Mouse (Mus musculus): ENCODE results near the gene Bag2. TPM values are rescaled to one million over a fixed set of nuclear protein-coding genes. Genes with fewer than 3 reads are reported as not detected.
"Not testable (repeated sequence)": the region's sequence is repeated elsewhere in the genome, so short reads cannot be mapped to it uniquely, and the experiment has no call there.

Gene Bag2
- polyA plus RNA-seq, 1 experiment from 2014 or later: 25.8 TPM

DNA sequence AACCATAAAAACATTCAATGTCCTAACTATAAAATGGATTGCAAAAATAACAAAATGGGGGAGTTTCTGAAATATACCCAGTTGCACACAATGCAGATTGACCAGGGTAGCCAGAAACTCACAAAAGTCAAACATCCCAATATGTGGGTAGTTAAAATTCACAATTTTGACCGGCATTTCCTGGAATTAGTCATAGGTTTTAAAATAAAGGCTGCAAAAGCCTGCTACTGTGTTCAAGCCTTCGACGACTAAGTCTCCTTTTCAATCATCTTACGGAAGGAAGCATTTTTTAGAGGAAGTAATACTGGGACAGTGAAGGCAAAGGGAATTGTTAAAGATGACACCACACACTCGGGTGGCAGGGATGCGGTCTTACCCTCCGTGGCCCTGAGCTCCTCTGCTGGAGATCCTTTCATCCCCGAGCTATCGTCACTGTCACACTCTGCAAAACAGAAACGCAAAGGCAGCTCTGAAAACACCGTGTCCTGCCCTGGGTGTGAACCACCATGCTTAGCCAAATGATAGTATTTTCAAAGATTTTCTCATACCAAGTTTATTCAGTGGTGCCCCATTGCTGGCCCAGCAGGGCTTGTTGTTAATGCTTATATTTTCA lies 8.0 kb upstream of the Bag2 start:
- no peak overlapping the region for H3K9ac ChIP-seq
- WGBS: 88% methylated on average over 11 of the region's 11 CpGs
- H3K4me2 ChIP-seq: no peak overlapping the region
- peaks cover 20% of the 10 kb centered on the region for H3K36me3 ChIP-seq
- no peak overlapping the region for H3K27ac ChIP-seq (replicated peaks)
- H3K4me1 ChIP-seq (replicated peaks): no peaks in the 10 kb centered on the region
- H3K27me3 ChIP-seq: no peaks in the 10 kb centered on the region
- H3K9me3 ChIP-seq: no peaks in the 10 kb centered on the region
- H3K4me3 ChIP-seq: no peak overlapping the region
- ATAC-seq (ENCODE audit: low FRiP score, low read depth): no peak

DNA sequence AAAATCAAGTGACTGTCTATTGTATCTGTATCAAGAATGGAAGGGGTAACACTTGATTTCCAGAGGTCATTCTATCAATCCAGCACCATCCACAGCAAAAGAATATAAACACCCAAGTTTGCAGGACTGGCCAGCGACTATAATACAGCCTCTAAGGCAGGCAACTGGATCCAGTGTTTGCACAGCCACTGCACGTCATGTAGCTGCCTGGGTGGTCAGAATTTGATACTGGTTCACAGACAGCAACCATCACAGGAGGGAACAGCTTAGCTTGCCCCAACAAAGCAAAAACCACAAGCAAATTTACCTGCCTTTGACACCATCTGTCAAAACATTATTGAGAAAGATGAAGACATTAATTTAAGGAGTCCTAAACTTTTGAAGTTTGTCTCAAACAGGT lies 6.2 kb upstream of the Bag2 start:
- 72% methylated on average over 2 of the region's 2 CpGs for WGBS
- Histone ChIP-seq H3K36me3 (0 out of 2 replicates have a peak, but pooled peaks cover 11% of the 10 kb centered on the region), H3K27me3 (no peaks in the 10 kb centered on the region), H3K4me3 (no peak overlapping the region), H3K27ac (replicated peaks) (no peak overlapping the region), H3K4me2 (no peak overlapping the region), H3K4me1 (replicated peaks) (no peaks in the 10 kb centered on the region), H3K9me3 (no peaks in the 10 kb centered on the region), H3K9ac (no peak overlapping the region)
- ATAC-seq (ENCODE audit: low FRiP score, low read depth): no peak

DNA sequence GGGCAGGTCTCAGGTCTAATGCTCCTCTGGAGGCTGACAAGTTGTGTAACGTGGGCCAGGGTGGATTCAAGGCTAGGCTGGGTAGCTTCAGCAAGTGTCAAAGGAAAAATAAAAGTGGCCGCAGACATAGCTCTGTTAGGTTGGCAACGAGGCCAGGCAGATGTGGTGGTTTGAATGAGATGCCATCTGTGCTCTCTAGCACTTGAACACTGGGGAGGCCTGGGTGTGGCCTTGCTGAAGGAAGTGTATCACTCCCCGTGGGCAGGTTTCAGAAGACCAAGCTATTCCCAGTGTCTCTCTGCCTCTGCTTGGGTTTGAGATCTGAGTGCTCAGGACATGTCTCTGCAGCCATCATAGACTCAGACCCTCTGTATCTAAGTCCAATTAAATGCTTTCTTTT lies 893 bp upstream of the Bag2 start:
- H3K27ac ChIP-seq (replicated peaks): no peak overlapping the region
- no peak overlapping the region for H3K4me2 ChIP-seq
- 0 out of 2 replicates have a peak, but pooled peaks cover 11% of the 10 kb centered on the region for H3K36me3 ChIP-seq
- no peak overlapping the region for H3K9ac ChIP-seq
- no peaks in the 10 kb centered on the region for H3K9me3 ChIP-seq
- H3K4me1 ChIP-seq (replicated peaks): peaks cover 20% of the 10 kb centered on the region
- no peak overlapping the region for H3K4me3 ChIP-seq
- 43% methylated on average over 4 of the region's 4 CpGs for WGBS
- H3K27me3 ChIP-seq: no peaks in the 10 kb centered on the region
- no peak for ATAC-seq (ENCODE audit: low FRiP score, low read depth)

DNA sequence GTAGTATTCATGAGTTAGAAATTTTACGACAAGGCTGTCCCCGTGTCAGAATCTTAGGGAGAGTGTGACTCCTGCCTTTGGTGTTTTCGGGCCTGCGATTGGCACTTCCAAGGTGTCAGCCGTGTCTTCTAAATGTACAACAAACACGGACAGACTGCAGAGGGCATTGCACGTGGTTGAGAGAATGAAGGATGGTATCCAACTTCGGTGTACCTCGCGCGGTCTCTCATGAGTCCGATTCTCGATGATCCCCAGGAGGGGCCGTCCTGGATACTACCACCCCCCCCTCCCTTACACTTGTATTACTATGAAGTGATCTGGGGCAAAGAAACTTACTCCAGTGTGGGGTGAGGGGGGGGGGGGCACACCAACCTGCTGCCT lies 572 bp downstream of the Bag2 start:
- no peak overlapping the region for H3K27ac ChIP-seq (replicated peaks)
- H3K4me3 ChIP-seq: peak overlapping the region; percentile 83
- peak overlapping the region; percentile 94 for H3K4me2 ChIP-seq
- 0 out of 2 replicates have a peak, but pooled peaks cover 11% of the 10 kb centered on the region for H3K36me3 ChIP-seq
- peaks cover 20% of the 10 kb centered on the region for H3K4me1 ChIP-seq (replicated peaks)
- 6% methylated on average over 14 of the region's 14 CpGs for WGBS
- ATAC-seq (ENCODE audit: low FRiP score, low read depth): peak; percentile 66
- no peaks in the 10 kb centered on the region for H3K27me3 ChIP-seq
- no peaks in the 10 kb centered on the region for H3K9me3 ChIP-seq
- peak overlapping the region; percentile 71 for H3K9ac ChIP-seq

DNA sequence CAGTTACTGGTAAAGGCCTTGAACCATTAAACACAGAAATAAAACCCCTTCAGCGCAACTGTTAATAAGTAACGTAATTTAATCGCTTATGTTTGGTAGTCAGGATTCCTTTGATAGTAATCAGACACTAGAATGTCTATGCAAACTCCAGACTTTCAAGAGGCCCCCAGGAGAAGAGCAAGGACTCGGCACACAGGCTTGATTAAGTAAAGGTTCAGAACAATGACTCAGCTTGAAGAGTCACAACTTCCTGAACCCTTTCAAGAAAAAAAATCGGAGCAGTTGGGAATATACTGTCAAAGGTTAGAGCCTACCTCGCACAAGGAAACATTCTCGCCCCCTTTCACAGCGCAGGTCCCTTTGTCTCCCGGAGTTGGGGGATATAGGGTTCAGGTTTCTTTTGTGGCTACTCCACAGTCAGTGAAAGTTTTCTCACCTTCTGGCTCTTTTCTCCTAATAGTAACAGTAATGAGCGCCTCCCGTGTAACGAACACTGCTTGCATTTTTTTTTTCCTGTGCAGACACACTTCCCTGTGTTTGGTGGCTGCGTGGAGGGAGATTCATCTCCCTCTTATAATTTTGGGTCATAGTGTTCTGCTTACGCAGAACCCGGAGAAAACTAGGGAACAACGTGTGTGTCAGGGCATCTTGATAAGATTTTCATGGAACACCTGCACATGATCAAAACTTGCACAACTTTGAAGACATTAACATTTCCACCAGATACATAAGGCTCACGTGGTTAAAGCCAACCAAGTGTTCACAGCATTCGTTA lies 1.1 kb downstream of the Bag2 start:
- WGBS: 34% methylated on average over 18 of the region's 18 CpGs
- no peak overlapping the region for H3K27ac ChIP-seq (replicated peaks)
- ATAC-seq (ENCODE audit: low FRiP score, low read depth): no peak
- no peaks in the 10 kb centered on the region for H3K27me3 ChIP-seq
- H3K9me3 ChIP-seq: no peaks in the 10 kb centered on the region
- peak overlapping the region; percentile 6; the same call in 1 of the 2 replicates for H3K9ac ChIP-seq
- peak overlapping the region; percentile 94 for H3K4me2 ChIP-seq
- peak overlapping the region; percentile 83 for H3K4me3 ChIP-seq
- H3K36me3 ChIP-seq: 0 out of 2 replicates have a peak, but pooled peaks cover 8% of the 10 kb centered on the region
- H3K4me1 ChIP-seq (replicated peaks): peaks cover 20% of the 10 kb centered on the region

DNA sequence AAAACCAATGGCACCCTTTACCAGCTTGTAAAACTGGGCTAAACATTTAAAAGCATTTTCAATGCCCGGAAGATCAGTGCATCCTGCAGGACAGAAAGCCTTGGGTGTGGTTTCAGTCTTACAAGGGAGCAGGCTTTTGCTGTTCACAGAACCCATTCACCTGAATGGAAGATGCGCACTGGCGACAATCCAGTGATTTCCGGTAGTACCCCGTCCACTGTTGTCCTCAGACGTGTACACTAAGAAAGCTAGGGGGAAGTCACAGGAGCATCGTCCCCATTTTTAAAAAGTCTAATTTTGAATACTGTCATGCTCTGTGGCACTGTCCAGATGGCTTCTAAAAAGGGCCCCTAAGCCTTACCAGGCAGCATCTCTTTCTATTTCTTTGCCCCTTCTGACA lies 1.8 kb downstream of the Bag2 start:
- peaks cover 20% of the 10 kb centered on the region for H3K4me1 ChIP-seq (replicated peaks)
- no peak overlapping the region for H3K27ac ChIP-seq (replicated peaks)
- no peak overlapping the region for H3K9ac ChIP-seq
- WGBS: 79% methylated on average over 7 of the region's 7 CpGs
- 0 out of 2 replicates have a peak, but pooled peaks cover 4% of the 10 kb centered on the region for H3K36me3 ChIP-seq
- no peaks in the 10 kb centered on the region for H3K9me3 ChIP-seq
- no peak overlapping the region for H3K4me2 ChIP-seq
- H3K27me3 ChIP-seq: no peaks in the 10 kb centered on the region
- H3K4me3 ChIP-seq: no peak overlapping the region
- no peak for ATAC-seq (ENCODE audit: low FRiP score, low read depth)

DNA sequence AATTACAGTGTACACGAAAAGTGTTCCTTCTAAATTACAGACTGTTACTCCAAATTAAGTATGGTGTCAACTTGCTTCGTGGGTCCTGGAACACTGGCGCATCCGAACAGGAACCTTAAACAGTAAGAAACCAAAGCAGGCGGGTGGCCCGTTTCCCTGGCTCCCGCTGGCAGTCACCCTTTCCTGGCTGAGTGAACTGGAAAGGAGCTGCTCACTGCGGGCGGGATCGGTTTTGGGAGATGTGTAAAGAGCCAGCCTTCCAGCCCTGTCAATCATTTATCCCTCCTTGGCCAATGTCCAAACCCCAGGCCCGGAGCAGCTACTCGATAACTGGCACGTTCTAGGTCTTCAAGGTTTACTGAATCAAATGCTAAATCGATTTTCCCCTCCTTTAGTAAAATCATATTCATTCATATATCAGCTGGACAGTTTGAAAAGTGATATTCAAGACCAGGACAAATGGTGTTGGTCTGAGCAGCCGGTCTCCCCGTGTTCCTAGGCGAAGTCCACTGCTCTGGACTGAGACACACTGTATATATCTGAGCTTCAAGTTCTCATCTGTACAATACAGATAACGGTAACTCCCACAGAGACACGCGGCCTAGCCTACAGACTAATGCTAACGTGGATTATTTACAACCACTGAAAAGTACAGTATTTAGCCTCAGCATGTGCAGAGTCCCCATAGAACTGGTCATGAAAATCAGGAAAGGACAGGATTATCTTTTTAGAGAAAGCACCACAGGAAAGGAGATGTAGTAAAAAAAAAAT lies 2.4 kb downstream of the Bag2 start:
- WGBS: 76% methylated on average over 21 of the region's 21 CpGs

DNA sequence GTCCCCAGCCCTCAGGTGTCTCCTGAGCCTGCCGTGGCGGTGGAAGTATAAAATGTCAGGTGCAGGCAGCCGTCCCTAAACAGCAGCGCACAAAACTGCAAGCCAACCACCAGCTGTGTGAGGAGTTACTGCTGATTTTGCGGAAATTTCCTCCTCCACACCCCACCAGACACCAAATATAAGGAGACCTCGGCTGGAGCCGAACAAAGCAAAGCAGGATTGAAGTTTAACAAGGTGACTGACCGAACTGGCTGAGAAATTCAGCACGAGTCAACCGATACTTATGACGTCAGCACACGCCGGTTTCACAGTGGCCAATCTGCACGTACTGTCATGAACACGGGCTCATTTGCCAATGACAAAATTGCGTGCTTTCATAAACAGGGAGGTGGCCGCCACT lies 3.5 kb downstream of the Bag2 start:
- no peak overlapping the region for H3K4me3 ChIP-seq
- no peak for ATAC-seq (ENCODE audit: low FRiP score, low read depth)
- H3K36me3 ChIP-seq: no peaks in the 10 kb centered on the region
- peaks cover 20% of the 10 kb centered on the region for H3K4me1 ChIP-seq (replicated peaks)
- no peaks in the 10 kb centered on the region for H3K9me3 ChIP-seq
- no peaks in the 10 kb centered on the region for H3K27me3 ChIP-seq
- no peak overlapping the region for H3K9ac ChIP-seq
- H3K27ac ChIP-seq (replicated peaks): no peak overlapping the region
- no peak overlapping the region for H3K4me2 ChIP-seq
- WGBS: 86% methylated on average over 17 of the region's 17 CpGs

More for the DNA sequence above, 2.4 kb downstream of the Bag2 start:
- H3K9ac ChIP-seq: no peak overlapping the region
- no peak overlapping the region for H3K4me3 ChIP-seq
- no peaks in the 10 kb centered on the region for H3K9me3 ChIP-seq
- H3K27me3 ChIP-seq: no peaks in the 10 kb centered on the region
- peaks cover 20% of the 10 kb centered on the region for H3K4me1 ChIP-seq (replicated peaks)
- no peak overlapping the region for H3K27ac ChIP-seq (replicated peaks)
- H3K36me3 ChIP-seq: 0 out of 2 replicates have a peak, but pooled peaks cover under 1% of the 10 kb centered on the region
- H3K4me2 ChIP-seq: no peak overlapping the region
- ATAC-seq (ENCODE audit: low FRiP score, low read depth): no peak

DNA sequence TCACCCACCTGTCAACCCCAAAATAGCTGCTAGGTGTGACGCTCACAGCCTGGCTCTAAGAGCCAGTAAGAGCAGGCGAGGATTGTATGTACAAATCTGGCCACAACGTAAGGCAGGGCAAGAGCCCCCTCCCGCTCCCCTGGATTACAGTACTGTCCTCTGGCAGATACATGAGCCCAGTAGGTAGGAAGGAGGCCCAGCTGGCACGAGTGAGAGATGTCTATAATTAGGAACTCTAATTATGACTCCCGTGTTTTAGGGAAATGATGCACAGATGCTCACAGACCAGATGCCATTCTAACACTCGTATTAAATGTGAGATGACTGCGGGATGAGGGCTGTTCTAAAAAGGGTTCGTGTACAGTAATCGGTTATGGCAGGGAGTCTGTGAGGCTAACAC lies 6.3 kb downstream of the Bag2 start:
- Histone ChIP-seq H3K4me1 (replicated peaks) (peaks cover 6% of the 10 kb centered on the region), H3K36me3 (no peaks in the 10 kb centered on the region), H3K27ac (replicated peaks) (no peak overlapping the region), H3K4me3 (no peak overlapping the region), H3K4me2 (no peak overlapping the region), H3K27me3 (no peaks in the 10 kb centered on the region), H3K9me3 (no peaks in the 10 kb centered on the region), H3K9ac (no peak overlapping the region)
- 60% methylated on average over 10 of the region's 10 CpGs for WGBS
- peak; percentile 63; the same call in 1 of the 2 replicates for ATAC-seq (ENCODE audit: low FRiP score, low read depth)

DNA sequence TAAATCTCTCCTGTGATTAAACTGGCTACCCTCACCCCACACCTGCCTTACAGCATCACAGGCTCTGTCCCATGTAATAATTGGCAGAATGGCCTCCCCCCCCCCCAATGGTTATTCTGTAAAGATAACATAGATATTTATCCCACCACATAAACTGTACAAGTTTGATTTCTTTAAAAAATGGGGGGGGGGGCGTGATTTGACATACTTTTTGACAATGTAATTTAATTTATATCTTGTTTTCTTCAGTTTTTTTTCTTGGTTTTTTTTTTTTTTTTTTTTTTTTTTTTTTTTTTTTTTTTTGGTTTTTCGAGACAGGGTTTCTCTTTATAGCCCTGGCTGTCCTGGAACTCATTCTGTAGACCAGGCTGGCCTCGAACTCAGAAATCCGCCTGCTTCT lies 7.9 kb downstream of the Bag2 start:
- not testable (repeated sequence) for H3K36me3 ChIP-seq; H3K9ac ChIP-seq; H3K4me3 ChIP-seq; H3K27me3 ChIP-seq; H3K4me2 ChIP-seq; H3K4me1 ChIP-seq (replicated peaks); H3K9me3 ChIP-seq; ATAC-seq (ENCODE audit: low FRiP score, low read depth); H3K27ac ChIP-seq (replicated peaks)
- 94% methylated on average over 3 of the region's 4 CpGs for WGBS

DNA sequence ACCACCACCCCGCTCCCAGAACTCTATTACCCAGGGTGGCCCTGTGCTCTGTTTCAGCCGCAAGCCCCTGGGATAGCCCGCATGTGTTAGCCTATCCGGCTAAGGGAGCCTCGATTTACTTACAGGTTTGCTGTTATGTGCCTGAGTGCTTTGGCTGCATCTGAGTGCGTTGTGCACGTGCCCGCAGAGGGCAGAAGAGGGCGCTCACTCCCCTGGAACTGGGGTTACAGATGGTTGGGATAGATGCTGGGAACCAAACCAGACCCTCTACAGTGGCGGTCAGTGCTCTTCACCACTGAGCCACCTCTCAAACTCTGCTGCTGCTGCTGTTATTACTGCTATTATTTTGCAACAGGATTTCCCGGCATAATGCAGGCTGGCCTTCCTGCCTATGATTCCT lies 8.5 kb downstream of the Bag2 start:
- 97% methylated on average over 11 of the region's 11 CpGs for WGBS

DNA sequence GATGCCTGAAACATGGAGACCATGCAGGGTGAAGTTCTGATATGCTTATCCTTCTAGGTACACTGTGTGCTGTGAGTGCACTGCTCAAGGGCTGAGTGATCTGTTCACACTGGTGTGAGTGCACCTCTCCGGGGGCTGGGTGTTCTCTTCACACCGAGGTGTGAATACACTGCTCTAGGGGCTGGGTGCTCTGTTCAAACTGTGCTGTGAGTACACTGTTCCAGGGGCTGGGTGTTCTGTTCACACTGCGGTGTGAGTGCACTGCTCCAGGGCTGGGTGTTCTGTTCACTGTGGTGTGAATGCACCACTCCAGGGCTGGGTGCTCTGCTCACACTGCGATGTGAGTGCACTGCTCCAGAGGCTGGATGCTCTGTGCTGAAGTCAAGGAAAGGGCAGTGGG lies 11.7 kb downstream of the Bag2 start:
- Histone ChIP-seq H3K4me3 (no peak overlapping the region), H3K27me3 (no peaks in the 10 kb centered on the region), H3K4me2 (no peak overlapping the region), H3K36me3 (peaks cover 8% of the 10 kb centered on the region), H3K9ac (no peak overlapping the region), H3K27ac (replicated peaks) (no peak overlapping the region), H3K4me1 (replicated peaks) (no peaks in the 10 kb centered on the region), H3K9me3 (no peaks in the 10 kb centered on the region)
- WGBS: 98% methylated on average over 4 of the region's 4 CpGs
- peak; percentile 52; the same call in 1 of the 2 replicates for ATAC-seq (ENCODE audit: low FRiP score, low read depth)

More for the DNA sequence above, 8.5 kb downstream of the Bag2 start:
- ATAC-seq (ENCODE audit: low FRiP score, low read depth): no peak
- H3K9me3 ChIP-seq: no peaks in the 10 kb centered on the region
- no peaks in the 10 kb centered on the region for H3K27me3 ChIP-seq
- no peaks in the 10 kb centered on the region for H3K36me3 ChIP-seq
- H3K4me3 ChIP-seq: no peak overlapping the region
- H3K9ac ChIP-seq: no peak overlapping the region
- H3K27ac ChIP-seq (replicated peaks): no peak overlapping the region
- H3K4me1 ChIP-seq (replicated peaks): no peaks in the 10 kb centered on the region
- no peak overlapping the region for H3K4me2 ChIP-seq

All from hindbrain, embryonic 15.5 days (tissue).